Mouse (Mus musculus): ENCODE results near the gene Syn3.

- TF ChIP-seq POLR2A (IDR thresholded peaks at IDR 0.05; ENCODE audit: extremely low read depth, insufficient read depth, low read length): no peak
- TF ChIP-seq CTCF (IDR thresholded peaks at IDR 0.05; ENCODE audit: extremely low read depth, insufficient read depth, low read length): no peak
Measured at GRCm38 (mm10) chr10:86340991-86341527, 157.6 kb downstream of the Syn3 start.

All from cortical plate, adult 2 months (tissue).